Mouse (Mus musculus) limb, embryonic 11.5 days (tissue): Measurements from ENCODE around the gene Efcab11. TPM values are rescaled to one million over a fixed set of nuclear protein-coding genes. Genes with fewer than 3 reads are reported as not detected.

Source experiments
- ATAC-seq: fragments of 200-750 bp; cut with Nextera tagmentation; 2 replicates; pipeline ENCODE4 v1.8.0; 2017; ENCODE audit warnings: low read depth; ENCODE audit not compliant: insufficient number of reproducible peaks, low FRiP score, low TSS enrichment
- DNase-seq: peaks from one replicate; pipeline ENCODE4 v3.0.0-alpha.2; 2015; ENCODE audit warnings: low spot score
- H3K27ac ChIP-seq: fragments of 300-500 bp; sonication (generic); replicated peaks from 2 replicates; pipeline ENCODE4 v1.5.1; 2014; ENCODE audit warnings: low read depth, mild to moderate bottlenecking, low read length
- H3K27me3 ChIP-seq: fragments of 300-500 bp; sonication (generic); 2 replicates; pipeline ENCODE4 v1.6.1; 2014; ENCODE audit warnings: mild to moderate bottlenecking, low read length, mixed read lengths; ENCODE audit not compliant: control insufficient read depth, insufficient read depth
- H3K36me3 ChIP-seq: fragments of 300-500 bp; sonication (generic); 2 replicates; pipeline ENCODE4 v1.6.1; 2014; ENCODE audit warnings: mild to moderate bottlenecking, low read length, moderate library complexity, mixed read lengths; ENCODE audit not compliant: control insufficient read depth, insufficient read depth
- H3K4me1 ChIP-seq: fragments of 300-500 bp; sonication (generic); 2 replicates; pipeline ENCODE4 v1.6.1; 2014; ENCODE audit warnings: low read length, mixed read lengths; ENCODE audit not compliant: control insufficient read depth, insufficient read depth
- H3K4me2 ChIP-seq: fragments of 300-500 bp; sonication (generic); 2 replicates; pipeline ENCODE4 v1.6.1; 2014; ENCODE audit warnings: low read depth, mild to moderate bottlenecking, moderate library complexity; ENCODE audit not compliant: severe bottlenecking
- H3K4me3 ChIP-seq: fragments of 300-500 bp; sonication (generic); 2 replicates; pipeline ENCODE4 v1.5.1; 2014; ENCODE audit warnings: low read depth, low read length
- H3K9ac ChIP-seq: fragments of 300-500 bp; sonication (generic); 2 replicates; pipeline ENCODE4 v1.6.1; 2014; ENCODE audit warnings: mild to moderate bottlenecking, low read length
- H3K9me3 ChIP-seq: fragments of 300-500 bp; sonication (generic); 2 replicates; pipeline ENCODE4 v1.6.1; 2016; ENCODE audit warnings: low read length; ENCODE audit not compliant: control insufficient read depth
- WGBS: fragments of 180-500 bp; shearing (Covaris S2); extraction: QIAGEN DNeasy Blood & Tissue Kit; methylation state at CpG from one replicate; pipeline ENCODE4 v1.1.7; 2014; 5-methylcytosine and 5-hydroxymethylcytosine counted together
- polyA plus RNA-seq: library from polyadenylated mRNA; unstranded; fragments of >200 nt; fragmentation: Nextera tagmentation; extraction: Ambion mirVana; gene quantifications from 2 replicates; pipeline ENCODE4 v1.2.1, GENCODE M21; 2014

The Efcab11 gene
- polyA plus RNA-seq, 1 experiment from 2014 or later = 21.3 TPM

DNA sequence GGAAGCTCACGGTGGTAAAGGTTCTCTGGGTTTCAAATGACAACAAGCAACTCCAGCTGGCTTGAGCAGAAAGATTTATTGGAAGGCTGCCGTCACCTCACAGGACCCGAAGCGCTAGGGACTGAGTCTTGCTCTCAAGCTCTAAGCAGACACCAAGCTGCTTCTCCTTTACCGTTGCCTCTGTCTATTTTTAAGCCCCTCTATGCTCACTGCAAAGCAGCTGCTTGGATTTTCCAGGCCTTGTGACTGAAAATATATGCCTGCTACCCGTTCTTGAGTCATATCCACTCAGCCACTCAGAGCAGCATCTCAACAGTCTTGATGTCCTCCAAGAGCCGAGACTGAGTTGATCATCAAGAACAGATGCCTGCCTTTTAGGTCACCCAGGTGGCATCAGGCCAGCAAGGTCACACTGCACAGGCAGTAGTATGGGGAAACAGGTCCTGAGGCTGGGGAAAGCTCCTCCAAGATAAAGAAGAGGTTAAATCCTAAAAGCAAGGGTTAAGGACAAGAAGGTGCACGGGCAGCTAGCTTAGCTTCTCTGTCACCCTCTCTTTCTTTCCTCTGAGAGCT, 168.1 kb downstream of the Efcab11 start:
- Histone ChIP-seq H3K4me2 (no peak overlapping the region), H3K27ac (no peak overlapping the region)
- peak; percentile 31; the same call in 1 of the 2 replicates for ATAC-seq

GRCm38 (mm10) chr12:99715129-99716037, 168.9 kb downstream of the Efcab11 start:
- 0 out of 2 replicates have a peak, but pooled peaks cover 10% of the 10 kb centered on the region for H3K4me1 ChIP-seq
- H3K4me3 ChIP-seq = no peak overlapping the region
- ATAC-seq = peak; percentile 13; the same call in 1 of the 2 replicates
- WGBS = 55% methylated on average over 9 of the region's 9 CpGs
- no peaks in the 10 kb centered on the region for H3K36me3 ChIP-seq
- no peaks in the 10 kb centered on the region for H3K27me3 ChIP-seq
- no peak overlapping the region for H3K27ac ChIP-seq
- no peaks in the 10 kb centered on the region for H3K9me3 ChIP-seq
- no peak overlapping the region for H3K4me2 ChIP-seq
- DNase-seq = no peak
- no peak overlapping the region; the same call in 1 of the 2 replicates for H3K9ac ChIP-seq

More for the DNA sequence above, 168.1 kb downstream of the Efcab11 start:
- 28% methylated on average over 8 of the region's 8 CpGs for WGBS
- Histone ChIP-seq H3K4me1 (peaks cover 10% of the 10 kb centered on the region; the same call in 1 of the 2 replicates), H3K36me3 (no peaks in the 10 kb centered on the region), H3K9ac (no peak overlapping the region), H3K27me3 (no peaks in the 10 kb centered on the region), H3K4me3 (no peak overlapping the region), H3K9me3 (no peaks in the 10 kb centered on the region)
- peak; percentile 32 for DNase-seq

GRCm38 (mm10) chr12:99712214-99712613, 172.0 kb downstream of the Efcab11 start:
- Histone ChIP-seq H3K9me3 (no peaks in the 10 kb centered on the region), H3K4me3 (no peak overlapping the region), H3K27me3 (no peaks in the 10 kb centered on the region), H3K4me1 (0 out of 2 replicates have a peak, but pooled peaks cover 10% of the 10 kb centered on the region), H3K27ac (no peak overlapping the region), H3K36me3 (no peaks in the 10 kb centered on the region), H3K9ac (no peak overlapping the region), H3K4me2 (no peak overlapping the region)
- DNase-seq (no peak), ATAC-seq (no peak)
- WGBS = 56% methylated on average over 5 of the region's 5 CpGs

DNA sequence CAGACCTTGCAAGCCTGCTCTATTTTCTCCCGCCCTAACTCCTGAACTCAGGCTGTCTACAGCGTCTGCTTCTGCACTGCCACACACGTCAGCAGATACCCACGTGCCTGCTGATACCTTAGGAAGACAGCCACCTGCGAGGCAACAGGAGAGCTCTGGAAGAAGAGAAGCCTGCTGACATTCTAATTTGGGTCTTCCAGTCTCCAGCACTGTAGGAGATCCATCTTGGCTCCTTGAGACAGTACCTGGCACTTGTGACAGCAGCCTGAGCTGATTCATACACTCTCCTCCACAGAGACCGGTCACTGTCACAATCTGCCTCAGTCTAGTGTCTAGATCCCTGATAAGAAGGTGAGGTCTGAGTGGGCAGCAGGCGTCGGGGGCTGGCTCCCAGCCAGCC, 182.0 kb downstream of the Efcab11 start:
- ATAC-seq (no peak), DNase-seq (no peak)
- H3K4me1 ChIP-seq = 0 out of 2 replicates have a peak, but pooled peaks cover 2% of the 10 kb centered on the region
- no peak overlapping the region for H3K4me3 ChIP-seq
- WGBS = 86% methylated on average over 8 of the region's 8 CpGs
- no peaks in the 10 kb centered on the region for H3K27me3 ChIP-seq
- H3K27ac ChIP-seq = no peak overlapping the region
- H3K36me3 ChIP-seq = no peaks in the 10 kb centered on the region
- no peaks in the 10 kb centered on the region for H3K9me3 ChIP-seq
- H3K9ac ChIP-seq = no peak overlapping the region
- H3K4me2 ChIP-seq = no peak overlapping the region

- no peak overlapping the region for H3K4me2 ChIP-seq
- WGBS = 67% methylated on average over 7 of the region's 7 CpGs
Observed at GRCm38 (mm10) chr12:99700380-99700779, 183.9 kb downstream of the Efcab11 start.

DNA sequence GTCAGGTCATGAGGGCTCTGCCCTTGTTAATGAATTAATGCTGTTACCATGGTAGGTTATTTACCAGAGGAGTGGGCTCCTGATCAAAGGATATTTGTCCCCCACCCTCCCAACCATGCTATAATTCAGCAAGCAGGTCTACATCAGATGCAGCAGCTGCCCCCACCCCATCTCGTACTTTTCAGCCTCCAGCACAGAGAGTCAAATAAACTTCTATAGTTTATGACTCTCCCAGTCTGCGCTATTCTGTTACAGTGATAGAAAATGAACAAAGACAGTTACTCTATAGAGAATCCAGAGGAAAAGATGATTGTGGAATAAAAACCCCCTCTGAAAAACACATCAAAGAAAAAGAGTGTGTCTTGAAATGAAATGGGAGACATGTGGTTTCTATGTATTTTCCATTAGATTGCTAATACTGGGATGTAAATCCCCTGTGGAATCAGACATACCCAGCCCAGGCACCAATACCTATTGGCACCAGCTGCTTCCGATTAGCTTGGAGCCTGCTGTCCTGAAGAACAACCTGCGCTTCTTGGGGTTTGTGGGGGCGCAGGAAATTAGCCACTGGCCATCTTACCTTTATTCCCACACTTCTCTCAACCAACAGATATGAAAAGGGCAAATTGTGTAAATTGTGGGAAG, 184.7 kb downstream of the Efcab11 start:
- DNase-seq = peak; percentile 40
- Histone ChIP-seq H3K4me3 (no peak overlapping the region), H3K9ac (no peak overlapping the region), H3K27ac (no peak overlapping the region), H3K4me2 (no peak overlapping the region), H3K27me3 (no peaks in the 10 kb centered on the region), H3K9me3 (no peaks in the 10 kb centered on the region), H3K36me3 (no peaks in the 10 kb centered on the region), H3K4me1 (0 out of 2 replicates have a peak, but pooled peaks cover 2% of the 10 kb centered on the region)
- WGBS = 32% methylated on average over 5 of the region's 5 CpGs
- peak; percentile 39; the same call in 1 of the 2 replicates for ATAC-seq

More at GRCm38 (mm10) chr12:99700380-99700779, 183.9 kb downstream of the Efcab11 start:
- Histone ChIP-seq H3K9me3 (no peaks in the 10 kb centered on the region), H3K27me3 (no peaks in the 10 kb centered on the region), H3K9ac (no peak overlapping the region), H3K36me3 (no peaks in the 10 kb centered on the region), H3K4me3 (no peak overlapping the region), H3K27ac (no peak overlapping the region), H3K4me1 (0 out of 2 replicates have a peak, but pooled peaks cover 2% of the 10 kb centered on the region)
- ATAC-seq (no peak), DNase-seq (no peak)

- H3K9ac ChIP-seq = no peak overlapping the region
- ATAC-seq (no peak), DNase-seq (no peak)
- no peak overlapping the region for H3K4me3 ChIP-seq
- no peak overlapping the region for H3K27ac ChIP-seq
- H3K9me3 ChIP-seq = no peaks in the 10 kb centered on the region
- WGBS = 93% methylated on average over 3 of the region's 3 CpGs
- no peaks in the 10 kb centered on the region for H3K27me3 ChIP-seq
- H3K36me3 ChIP-seq = no peaks in the 10 kb centered on the region
- no peaks in the 10 kb centered on the region for H3K4me1 ChIP-seq
- no peak overlapping the region for H3K4me2 ChIP-seq
Observed at GRCm38 (mm10) chr12:99694066-99694465, 190.2 kb downstream of the Efcab11 start.

- Histone ChIP-seq H3K9me3 (no peaks in the 10 kb centered on the region), H3K4me1 (0 out of 2 replicates have a peak, but pooled peaks cover 2% of the 10 kb centered on the region), H3K36me3 (no peaks in the 10 kb centered on the region), H3K4me3 (no peak overlapping the region), H3K27ac (no peak overlapping the region), H3K27me3 (no peaks in the 10 kb centered on the region), H3K4me2 (no peak overlapping the region), H3K9ac (no peak overlapping the region)
- DNase-seq (no peak), ATAC-seq (no peak)
- WGBS = 80% methylated on average over 6 of the region's 6 CpGs
Observed at GRCm38 (mm10) chr12:99686418-99686992, 197.7 kb downstream of the Efcab11 start.
